Mouse (Mus musculus): ENCODE measurements around the gene Lsm5.

Lsm5 gene

GRCm38 (mm10) chr6:56703931-56704900 lies at the start of gene Lsm5:
Lsm5 (minus strand) TSS chr6:56704710.
- DNase-seq: peak; percentile 88

GRCm38 (mm10) chr6:56753719-56754118 lies 49.2 kb upstream of the Lsm5 start:
- no peak for DNase-seq

- DNase-seq: no peak
Measured at GRCm38 (mm10) chr6:56745950-56746543, 41.5 kb upstream of the Lsm5 start.

DNA sequence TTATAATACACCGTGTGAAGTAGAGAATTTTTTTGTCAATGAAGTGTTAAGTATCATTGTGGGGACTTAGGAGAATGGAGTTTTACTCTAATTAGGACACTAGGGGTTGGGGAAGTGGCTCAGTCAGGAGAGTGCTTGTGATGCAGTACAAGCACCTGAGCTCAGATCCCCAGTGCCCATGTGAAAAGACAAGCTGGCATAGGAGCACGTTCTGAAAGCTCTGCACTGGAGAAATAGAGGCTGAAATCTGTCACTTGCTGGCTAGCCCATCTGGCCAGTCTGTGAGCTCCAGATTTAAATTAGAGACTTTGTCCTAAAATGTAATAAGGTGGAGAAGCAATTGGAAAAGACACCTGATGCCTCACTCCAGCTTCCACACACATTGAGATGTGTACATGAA lies 28.0 kb upstream of the Lsm5 start:
- no peak for DNase-seq

- no peak for DNase-seq
Measured at GRCm38 (mm10) chr6:56720877-56721276, 16.4 kb upstream of the Lsm5 start.

DNA sequence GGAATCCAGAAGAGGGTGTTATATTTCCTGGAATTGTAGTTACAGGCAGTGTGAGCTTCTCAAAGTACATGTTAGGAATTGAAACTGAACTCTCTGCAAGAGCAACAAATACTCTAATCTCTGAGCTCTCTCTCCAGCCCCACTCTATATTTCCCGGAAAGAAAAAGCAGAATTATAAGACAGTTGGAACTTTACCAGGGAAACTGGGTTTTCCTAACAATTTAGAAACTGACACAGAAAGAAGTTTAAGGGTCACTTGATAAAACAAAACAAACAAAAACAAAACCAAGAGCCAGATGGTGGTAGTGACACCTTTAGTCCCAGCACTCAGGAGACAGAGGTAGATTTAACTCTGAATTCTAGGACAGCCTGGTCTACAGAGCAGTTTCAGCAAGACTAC lies 14.6 kb upstream of the Lsm5 start:
- DNase-seq: no peak

DNA sequence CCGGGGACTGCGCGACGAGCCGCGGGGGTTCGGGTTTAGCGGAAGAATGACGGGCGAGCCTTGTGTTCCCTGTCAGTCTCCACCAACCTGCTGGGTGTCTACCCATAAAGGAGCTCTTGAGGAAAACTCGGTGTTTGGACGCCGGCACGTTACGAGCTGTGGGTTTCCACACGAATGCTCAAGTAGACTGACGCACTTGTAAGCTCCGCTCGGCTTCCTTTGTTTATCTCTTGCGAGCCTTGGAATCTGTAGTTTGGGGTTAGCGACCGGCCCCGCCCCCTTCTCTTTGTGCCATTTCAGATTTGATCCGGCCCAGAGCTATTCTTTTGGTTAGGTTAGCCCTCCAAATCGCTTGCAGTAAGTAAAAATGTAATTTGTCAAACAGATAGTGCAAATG lies 10.8 kb upstream of the Lsm5 start:
- DNase-seq: no peak

DNA sequence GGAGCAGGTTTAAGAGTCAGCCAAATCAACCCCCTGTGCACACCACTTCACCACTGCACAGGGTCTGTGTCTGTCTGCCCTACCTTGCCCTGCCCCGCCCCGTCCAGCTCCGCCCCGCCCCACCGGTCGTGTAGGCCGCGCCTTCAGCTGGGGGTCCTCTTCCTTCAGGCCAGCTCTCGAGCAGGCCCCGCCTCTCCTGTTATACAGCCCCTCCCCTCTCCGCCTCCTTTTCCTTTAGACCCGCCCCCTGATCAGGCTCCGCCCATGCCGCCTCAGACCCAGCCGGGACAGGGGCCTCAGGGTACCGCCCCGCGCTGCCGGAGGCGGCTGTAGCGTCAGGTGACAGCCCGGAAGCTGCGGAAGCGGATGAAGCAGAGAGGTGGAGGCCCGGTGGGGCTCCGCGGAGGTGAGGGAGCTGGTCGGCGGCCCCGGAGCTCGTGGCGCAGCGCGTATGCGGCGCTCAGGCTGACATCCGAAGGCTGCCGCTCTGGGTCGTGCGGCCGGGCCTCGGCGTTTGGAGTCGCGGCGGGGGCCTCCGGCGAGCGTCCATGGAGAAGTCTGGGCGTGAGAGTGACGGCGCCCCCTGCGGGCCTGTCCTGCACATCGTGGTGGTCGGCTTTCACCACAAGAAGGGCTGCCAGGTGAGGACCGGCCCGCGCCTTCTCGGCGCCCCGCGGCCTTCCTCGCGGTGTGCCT lies 10.2 kb upstream of the Lsm5 start, which contains the start of gene Avl9:
Gene Avl9, plus strand, starts transcription at position 326 of the 696 bp plus-strand sequence.
- DNase-seq: peak; percentile 99

- DNase-seq: no peak
Measured at GRCm38 (mm10) chr6:56714186-56714573, 9.7 kb upstream of the Lsm5 start.

- DNase-seq: no peak
Measured at GRCm38 (mm10) chr6:56692445-56692844, 12.1 kb downstream of the Lsm5 start.

- DNase-seq: peak; percentile 55
Measured at GRCm38 (mm10) chr6:56691205-56691604, 13.3 kb downstream of the Lsm5 start.

GRCm38 (mm10) chr6:56688238-56688637 lies 16.3 kb downstream of the Lsm5 start:
- DNase-seq: no peak

DNA sequence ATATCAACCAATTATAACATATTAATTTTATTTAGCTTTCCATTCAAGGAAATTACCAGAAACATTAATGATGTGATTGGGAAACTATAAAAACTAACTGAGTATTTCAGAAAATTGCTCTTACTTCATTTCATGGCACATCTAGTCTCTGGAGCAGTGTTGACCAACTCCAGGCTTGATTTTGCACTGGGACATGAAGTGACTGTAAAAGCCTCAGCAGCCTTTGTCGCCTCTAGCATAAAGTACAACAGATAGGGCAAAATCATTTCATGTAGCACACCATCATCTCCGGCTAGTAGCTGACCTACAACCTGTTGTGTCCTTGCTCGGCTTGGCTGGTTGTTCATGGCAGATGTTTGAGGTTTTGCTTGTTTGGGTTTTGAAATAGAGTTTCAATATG lies 40.1 kb downstream of the Lsm5 start:
- DNase-seq: no peak

DNA sequence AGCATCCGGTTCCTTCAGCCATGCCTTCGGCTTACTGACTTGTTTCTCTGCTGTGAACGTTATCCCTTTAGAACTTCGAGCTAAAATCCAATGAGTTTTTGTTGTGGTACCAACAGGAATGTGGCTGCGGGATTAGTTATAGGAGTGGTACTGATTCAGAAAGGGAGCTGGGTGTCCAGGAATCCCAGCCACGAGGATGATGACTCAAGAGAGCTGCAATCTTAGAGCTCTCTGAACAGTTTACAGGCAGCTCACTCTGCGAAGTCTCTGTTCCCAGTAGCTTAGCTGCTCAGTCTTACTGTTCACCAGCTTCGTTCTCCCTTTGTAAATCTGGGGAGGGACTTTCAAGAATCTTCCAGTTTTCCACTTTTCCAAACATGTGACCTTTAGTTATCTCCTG lies 49.1 kb downstream of the Lsm5 start:
- no peak for DNase-seq

DNA sequence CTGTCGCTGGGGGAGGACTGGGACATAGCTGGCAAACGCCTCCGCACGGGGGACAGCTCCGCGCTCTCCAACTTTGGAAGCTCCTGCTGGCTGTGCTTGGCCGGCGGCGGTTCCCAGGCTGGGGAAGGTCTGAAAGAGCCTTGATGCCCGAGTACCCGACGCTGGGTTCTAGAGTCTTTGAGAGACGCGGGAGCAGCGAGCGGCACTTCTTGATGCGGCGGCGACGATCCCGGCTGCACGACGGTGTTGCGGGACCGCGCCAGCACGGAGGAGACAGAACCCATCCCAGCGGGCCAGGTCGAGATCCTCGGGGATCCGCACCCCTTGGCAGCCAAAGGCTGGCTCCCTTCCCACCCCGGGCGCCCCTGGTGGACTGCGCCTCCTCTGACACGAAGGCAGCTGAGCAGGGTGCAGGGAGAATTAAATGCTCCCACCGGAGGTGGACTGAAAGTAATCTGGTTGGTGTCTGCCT lies 52.4 kb downstream of the Lsm5 start:
- DNase-seq: no peak

Data from kidney, adult 18-20 months (tissue).